Mouse (Mus musculus) hindbrain, embryonic 11.5 days (tissue): ENCODE measurements around the gene Tpk1. TPM values are rescaled to one million over a fixed set of nuclear protein-coding genes. Genes with fewer than 3 reads are reported as not detected.

ENCODE experiments used
- ATAC-seq: fragments of 200-750 bp; cut with Nextera tagmentation; 2 replicates; pipeline ENCODE4 v1.8.0; 2017; ENCODE audit warnings: mild to moderate bottlenecking, moderate TSS enrichment, moderate library complexity; ENCODE audit not compliant: low FRiP score
- DNase-seq: peaks from one replicate; pipeline ENCODE4 v3.0.0-alpha.2; 2015; ENCODE audit warnings: low spot score
- H3K27ac ChIP-seq: fragments of 300-500 bp; sonication (generic); 2 replicates; pipeline ENCODE4 v1.5.1; 2014; ENCODE audit warnings: mild to moderate bottlenecking, low read depth, low read length
- H3K27me3 ChIP-seq: fragments of 300-500 bp; sonication (generic); 2 replicates; pipeline ENCODE4 v1.6.1; 2014; ENCODE audit warnings: mild to moderate bottlenecking, low read length, moderate library complexity, mixed read lengths; ENCODE audit not compliant: control insufficient read depth, insufficient read depth
- H3K36me3 ChIP-seq: fragments of 300-500 bp; sonication (generic); 2 replicates; pipeline ENCODE4 v1.6.1; 2014; ENCODE audit warnings: mild to moderate bottlenecking, low read length, moderate library complexity, mixed read lengths; ENCODE audit not compliant: control insufficient read depth, insufficient read depth
- H3K4me1 ChIP-seq: fragments of 300-500 bp; sonication (generic); replicated peaks from 2 replicates; pipeline ENCODE4 v1.6.1; 2014; ENCODE audit warnings: low read length, mixed read lengths; ENCODE audit not compliant: control insufficient read depth, insufficient read depth
- H3K4me2 ChIP-seq: fragments of 300-500 bp; sonication (generic); replicated peaks from 2 replicates; pipeline ENCODE4 v1.6.1; 2014; ENCODE audit warnings: mild to moderate bottlenecking, low read depth, low read length
- H3K4me3 ChIP-seq: fragments of 300-500 bp; sonication (generic); 2 replicates; pipeline ENCODE4 v1.5.1; 2014; ENCODE audit warnings: low read depth, low read length
- H3K9ac ChIP-seq: fragments of 300-500 bp; sonication (generic); 2 replicates; pipeline ENCODE4 v1.6.1; 2014; ENCODE audit warnings: low read depth, low read length
- H3K9me3 ChIP-seq: fragments of 300-500 bp; sonication (generic); 2 replicates; pipeline ENCODE4 v1.6.1; 2016; ENCODE audit warnings: low read length; ENCODE audit not compliant: control insufficient read depth
- WGBS: fragments of 180-500 bp; shearing (Covaris S2); extraction: QIAGEN DNeasy Blood & Tissue Kit; methylation state at CpG from one replicate; pipeline ENCODE4 v1.1.7; 2014; 5-methylcytosine and 5-hydroxymethylcytosine counted together
- polyA plus RNA-seq: library from polyadenylated mRNA; unstranded; fragments of >200 nt; fragmentation: Nextera tagmentation; extraction: Ambion mirVana; gene quantifications from 2 replicates; pipeline ENCODE4 v1.2.1, GENCODE M21; 2014

Tpk1 gene
- polyA plus RNA-seq, 1 experiment from 2014 or later, result 6.5 TPM

GRCm38 (mm10) chr6:43649516-43649915 lies 16.6 kb downstream of the Tpk1 start:
- H3K4me2 ChIP-seq, result no peak overlapping the region
- WGBS, result 90% methylated on average over 2 of the region's 2 CpGs
- H3K4me1 ChIP-seq, result no peaks in the 10 kb centered on the region
- H3K27ac ChIP-seq, result no peak overlapping the region
- no peaks in the 10 kb centered on the region for H3K27me3 ChIP-seq
- no peak for DNase-seq
- no peak overlapping the region for H3K4me3 ChIP-seq
- no peak overlapping the region for H3K9ac ChIP-seq
- H3K9me3 ChIP-seq, result no peaks in the 10 kb centered on the region
- ATAC-seq, result no peak
- no peaks in the 10 kb centered on the region for H3K36me3 ChIP-seq

GRCm38 (mm10) chr6:43645674-43646073 lies 20.4 kb downstream of the Tpk1 start:
- Histone ChIP-seq H3K9me3 (no peaks in the 10 kb centered on the region), H3K4me1 (no peaks in the 10 kb centered on the region), H3K4me2 (no peak overlapping the region), H3K4me3 (no peak overlapping the region), H3K36me3 (no peaks in the 10 kb centered on the region), H3K9ac (no peak overlapping the region), H3K27me3 (no peaks in the 10 kb centered on the region), H3K27ac (no peak overlapping the region)
- ATAC-seq (no peak), DNase-seq (no peak)
- 89% methylated on average over 2 of the region's 2 CpGs for WGBS

GRCm38 (mm10) chr6:43645105-43645504 lies 21.0 kb downstream of the Tpk1 start:
- H3K4me1 ChIP-seq, result no peaks in the 10 kb centered on the region
- no peaks in the 10 kb centered on the region for H3K9me3 ChIP-seq
- no peak for DNase-seq
- H3K4me2 ChIP-seq, result no peak overlapping the region
- no peak overlapping the region for H3K27ac ChIP-seq
- no peak overlapping the region for H3K9ac ChIP-seq
- H3K4me3 ChIP-seq, result no peak overlapping the region
- WGBS, result 92% methylated on average over 1 of the region's 1 CpGs
- no peaks in the 10 kb centered on the region for H3K36me3 ChIP-seq
- no peak for ATAC-seq
- H3K27me3 ChIP-seq, result no peaks in the 10 kb centered on the region

GRCm38 (mm10) chr6:43643718-43644117 lies 22.4 kb downstream of the Tpk1 start:
- H3K4me1 ChIP-seq, result no peaks in the 10 kb centered on the region
- 85% methylated on average over 6 of the region's 6 CpGs for WGBS
- no peak overlapping the region for H3K27ac ChIP-seq

GRCm38 (mm10) chr6:43642375-43642774 lies 23.7 kb downstream of the Tpk1 start:
- no peak overlapping the region for H3K27ac ChIP-seq
- H3K27me3 ChIP-seq, result no peaks in the 10 kb centered on the region
- H3K4me1 ChIP-seq, result no peaks in the 10 kb centered on the region
- no peaks in the 10 kb centered on the region for H3K36me3 ChIP-seq
- no peak overlapping the region for H3K4me2 ChIP-seq
- WGBS, result 70% methylated on average over 5 of the region's 5 CpGs
- H3K9ac ChIP-seq, result no peak overlapping the region
- no peak overlapping the region for H3K4me3 ChIP-seq
- DNase-seq, result no peak
- H3K9me3 ChIP-seq, result no peaks in the 10 kb centered on the region
- ATAC-seq, result no peak

More at GRCm38 (mm10) chr6:43643718-43644117, 22.4 kb downstream of the Tpk1 start:
- no peak for ATAC-seq
- no peaks in the 10 kb centered on the region for H3K27me3 ChIP-seq
- no peak for DNase-seq
- H3K4me3 ChIP-seq, result no peak overlapping the region
- no peak overlapping the region for H3K4me2 ChIP-seq
- H3K9me3 ChIP-seq, result no peaks in the 10 kb centered on the region
- no peaks in the 10 kb centered on the region for H3K36me3 ChIP-seq
- H3K9ac ChIP-seq, result no peak overlapping the region

- Histone ChIP-seq H3K4me3 (no peak overlapping the region), H3K27ac (no peak overlapping the region), H3K27me3 (no peaks in the 10 kb centered on the region), H3K36me3 (no peaks in the 10 kb centered on the region), H3K9ac (no peak overlapping the region), H3K9me3 (no peaks in the 10 kb centered on the region), H3K4me2 (no peak overlapping the region), H3K4me1 (no peaks in the 10 kb centered on the region)
- no peak for ATAC-seq
- DNase-seq, result no peak
Observed at GRCm38 (mm10) chr6:43640621-43641020, 25.5 kb downstream of the Tpk1 start.

- H3K36me3 ChIP-seq, result no peaks in the 10 kb centered on the region
- no peak overlapping the region for H3K4me2 ChIP-seq
- ATAC-seq (no peak), DNase-seq (no peak)
- no peaks in the 10 kb centered on the region for H3K9me3 ChIP-seq
- WGBS, result 90% methylated on average over 1 of the region's 1 CpGs
- H3K4me3 ChIP-seq, result no peak overlapping the region
- no peaks in the 10 kb centered on the region for H3K27me3 ChIP-seq
- no peaks in the 10 kb centered on the region for H3K4me1 ChIP-seq
- no peak overlapping the region for H3K27ac ChIP-seq
- H3K9ac ChIP-seq, result no peak overlapping the region
Observed at GRCm38 (mm10) chr6:43638865-43639264, 27.2 kb downstream of the Tpk1 start.

- WGBS, result 90% methylated on average over 3 of the region's 3 CpGs
- no peak for DNase-seq
Observed at GRCm38 (mm10) chr6:43638119-43638518, 28.0 kb downstream of the Tpk1 start.

GRCm38 (mm10) chr6:43636980-43637638 lies 29.0 kb downstream of the Tpk1 start:
- Histone ChIP-seq H3K4me1 (no peaks in the 10 kb centered on the region), H3K27ac (no peak overlapping the region), H3K27me3 (no peaks in the 10 kb centered on the region), H3K36me3 (no peaks in the 10 kb centered on the region), H3K4me3 (no peak overlapping the region), H3K4me2 (no peak overlapping the region), H3K9me3 (no peaks in the 10 kb centered on the region), H3K9ac (no peak overlapping the region)
- ATAC-seq (no peak), DNase-seq (no peak)
- WGBS, result 90% methylated on average over 11 of the region's 11 CpGs

More at GRCm38 (mm10) chr6:43638119-43638518, 28.0 kb downstream of the Tpk1 start:
- Histone ChIP-seq H3K27ac (no peak overlapping the region), H3K9ac (no peak overlapping the region), H3K36me3 (no peaks in the 10 kb centered on the region), H3K27me3 (no peaks in the 10 kb centered on the region), H3K4me1 (no peaks in the 10 kb centered on the region), H3K9me3 (no peaks in the 10 kb centered on the region), H3K4me2 (no peak overlapping the region), H3K4me3 (no peak overlapping the region)
- ATAC-seq, result no peak
